Mouse (Mus musculus): ENCODE measurements around the gene Pde4dip. TPM values are rescaled to one million over a fixed set of nuclear protein-coding genes. Genes with fewer than 3 reads are reported as not detected.

Gene Pde4dip
- polyA plus RNA-seq, 1 experiment, result 58.1 TPM

DNA sequence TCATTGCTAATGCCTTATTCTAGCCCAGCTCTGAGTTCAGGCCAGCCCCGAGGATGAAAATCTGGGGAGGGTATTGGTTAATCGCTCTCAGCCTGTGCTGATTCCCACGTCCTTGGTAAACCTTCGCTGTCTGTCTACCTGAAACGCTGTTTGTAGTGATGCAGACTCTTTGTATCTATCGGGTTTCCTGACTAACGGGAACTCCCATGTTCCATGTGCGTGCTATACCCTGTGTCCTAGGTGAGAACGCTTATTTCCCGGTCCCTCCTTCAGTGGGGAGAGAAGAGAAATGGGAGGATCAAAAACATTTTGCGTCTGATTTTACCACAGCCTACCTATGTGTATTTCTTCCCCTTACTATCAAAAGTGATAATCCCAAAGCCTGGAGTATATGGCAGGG is 44.3 kb upstream of the Pde4dip start:
- no peak overlapping the region for H3K4me3 ChIP-seq (ENCODE audit: insufficient read depth, low read depth, low read length)
- 58% methylated on average over 11 of the region's 11 CpGs for WGBS
- no peak for TF ChIP-seq CTCF (conservative IDR thresholded peaks at IDR 0.05; ENCODE audit: insufficient read depth, insufficient read length, low read depth, low read length)
- TF ChIP-seq POLR2A (IDR thresholded peaks at IDR 0.05; ENCODE audit: low read depth, low read length), result no peak
- H3K27me3 ChIP-seq (replicated peaks; ENCODE audit: control insufficient read depth, insufficient read depth, low read length), result no peaks in the 10 kb centered on the region
- H3K36me3 ChIP-seq (ENCODE audit: control insufficient read depth, insufficient read depth, low read length), result no peaks in the 10 kb centered on the region
- no peak for DNase-seq
- H3K27ac ChIP-seq (ENCODE audit: insufficient read depth, low read depth, low read length), result no peak overlapping the region
- H3K4me1 ChIP-seq (ENCODE audit: control insufficient read depth, insufficient read depth, low read length), result no peaks in the 10 kb centered on the region

GRCm38 (mm10) chr3:97932131-97932530 is 43.6 kb upstream of the Pde4dip start:
- peak; percentile 33 for DNase-seq

DNA sequence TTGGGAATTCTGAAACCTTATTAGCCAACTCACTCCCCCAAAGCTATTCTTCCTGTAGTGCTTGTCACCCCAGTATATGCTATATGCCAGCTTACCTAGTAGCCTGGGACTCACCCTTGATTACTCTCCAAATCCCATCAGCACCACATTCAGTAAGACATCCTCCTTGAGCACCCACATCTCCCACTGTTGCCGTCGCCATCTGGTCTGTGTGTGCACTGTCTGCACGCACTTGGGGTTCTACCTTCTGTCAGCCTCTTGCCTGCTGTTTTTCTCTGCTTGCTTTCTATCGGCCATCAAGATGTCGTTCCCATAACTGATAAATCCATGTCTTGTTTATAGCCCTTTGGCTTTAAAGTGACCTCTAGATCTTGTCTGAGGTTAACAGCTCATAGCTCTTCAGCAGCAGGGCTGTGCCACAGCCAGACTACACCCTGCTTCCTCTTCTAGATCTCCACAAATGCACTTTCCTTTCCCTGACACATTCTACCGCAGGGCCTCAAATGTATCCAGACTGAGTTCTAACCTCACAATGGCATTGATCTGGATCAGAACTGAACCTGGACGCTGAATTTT is 42.9 kb upstream of the Pde4dip start:
- no peak for DNase-seq
- 71% methylated on average over 7 of the region's 7 CpGs for WGBS
- H3K4me1 ChIP-seq (ENCODE audit: control insufficient read depth, insufficient read depth, low read length), result no peaks in the 10 kb centered on the region
- TF ChIP-seq CTCF (conservative IDR thresholded peaks at IDR 0.05; ENCODE audit: insufficient read depth, insufficient read length, low read depth, low read length), result no peak
- TF ChIP-seq POLR2A (IDR thresholded peaks at IDR 0.05; ENCODE audit: low read depth, low read length), result no peak
- H3K27ac ChIP-seq (ENCODE audit: insufficient read depth, low read depth, low read length), result no peak overlapping the region
- H3K4me3 ChIP-seq (ENCODE audit: insufficient read depth, low read depth, low read length), result no peak overlapping the region
- no peaks in the 10 kb centered on the region for H3K36me3 ChIP-seq (ENCODE audit: control insufficient read depth, insufficient read depth, low read length)
- H3K27me3 ChIP-seq (replicated peaks; ENCODE audit: control insufficient read depth, insufficient read depth, low read length), result no peaks in the 10 kb centered on the region

More at GRCm38 (mm10) chr3:97932131-97932530, 43.6 kb upstream of the Pde4dip start:
- Histone ChIP-seq H3K4me3 (ENCODE audit: insufficient read depth, low read depth, low read length) (no peak overlapping the region), H3K27ac (ENCODE audit: insufficient read depth, low read depth, low read length) (no peak overlapping the region), H3K36me3 (ENCODE audit: control insufficient read depth, insufficient read depth, low read length) (no peaks in the 10 kb centered on the region), H3K4me1 (ENCODE audit: control insufficient read depth, insufficient read depth, low read length) (no peaks in the 10 kb centered on the region), H3K27me3 (replicated peaks; ENCODE audit: control insufficient read depth, insufficient read depth, low read length) (no peaks in the 10 kb centered on the region)
- 17% methylated on average over 10 of the region's 10 CpGs for WGBS
- TF ChIP-seq CTCF (conservative IDR thresholded peaks at IDR 0.05; ENCODE audit: insufficient read depth, insufficient read length, low read depth, low read length), result no peak
- no peak for TF ChIP-seq POLR2A (IDR thresholded peaks at IDR 0.05; ENCODE audit: low read depth, low read length)

- Histone ChIP-seq H3K27ac (ENCODE audit: insufficient read depth, low read depth, low read length) (no peak overlapping the region), H3K36me3 (ENCODE audit: control insufficient read depth, insufficient read depth, low read length) (no peaks in the 10 kb centered on the region), H3K4me3 (ENCODE audit: insufficient read depth, low read depth, low read length) (no peak overlapping the region), H3K4me1 (ENCODE audit: control insufficient read depth, insufficient read depth, low read length) (no peaks in the 10 kb centered on the region), H3K27me3 (replicated peaks; ENCODE audit: control insufficient read depth, insufficient read depth, low read length) (no peaks in the 10 kb centered on the region)
- WGBS, result 90% methylated on average over 8 of the region's 8 CpGs
- TF ChIP-seq CTCF (conservative IDR thresholded peaks at IDR 0.05; ENCODE audit: insufficient read depth, insufficient read length, low read depth, low read length) (no peak), POLR2A (IDR thresholded peaks at IDR 0.05; ENCODE audit: low read depth, low read length) (no peak)
- no peak for DNase-seq
Observed at GRCm38 (mm10) chr3:97930787-97931158, 42.3 kb upstream of the Pde4dip start.

DNA sequence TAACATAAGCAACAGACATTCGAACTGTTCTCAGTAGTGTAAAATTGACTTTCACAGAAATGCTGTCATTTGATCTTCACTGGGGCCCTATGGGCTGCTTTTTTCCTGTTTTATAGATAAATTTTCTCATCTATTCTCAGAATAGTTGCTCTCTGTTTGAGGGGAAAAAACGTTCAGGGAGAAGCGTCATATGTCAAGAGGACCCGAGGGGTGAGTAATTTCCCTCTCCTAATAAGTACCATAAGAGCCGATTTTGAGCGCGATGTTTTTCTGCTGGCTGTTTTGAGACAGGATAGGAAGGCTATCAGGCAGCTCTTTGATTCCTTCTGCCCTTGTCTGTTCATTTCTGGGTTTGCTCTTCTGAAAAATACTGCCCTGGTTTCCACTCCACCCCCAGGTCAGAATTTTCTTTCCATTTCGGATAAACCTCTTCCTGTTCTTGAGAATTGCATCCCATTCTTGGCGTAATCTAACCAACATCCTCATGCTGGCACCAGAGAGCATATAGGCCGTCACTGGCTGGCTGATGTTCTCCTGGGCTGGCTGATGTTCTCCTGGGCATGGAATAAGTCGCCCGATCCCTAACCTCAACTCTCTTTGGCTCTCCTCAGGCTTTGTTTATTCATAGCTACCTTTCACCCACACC is 41.8 kb upstream of the Pde4dip start:
- no peak overlapping the region for H3K27ac ChIP-seq (ENCODE audit: insufficient read depth, low read depth, low read length)
- WGBS, result 64% methylated on average over 12 of the region's 12 CpGs
- no peak overlapping the region for H3K4me3 ChIP-seq (ENCODE audit: insufficient read depth, low read depth, low read length)
- H3K4me1 ChIP-seq (ENCODE audit: control insufficient read depth, insufficient read depth, low read length), result no peaks in the 10 kb centered on the region
- TF ChIP-seq CTCF (conservative IDR thresholded peaks at IDR 0.05; ENCODE audit: insufficient read depth, insufficient read length, low read depth, low read length) (no peak), POLR2A (IDR thresholded peaks at IDR 0.05; ENCODE audit: low read depth, low read length) (no peak)
- H3K36me3 ChIP-seq (ENCODE audit: control insufficient read depth, insufficient read depth, low read length), result no peaks in the 10 kb centered on the region
- no peak for DNase-seq
- no peaks in the 10 kb centered on the region for H3K27me3 ChIP-seq (replicated peaks; ENCODE audit: control insufficient read depth, insufficient read depth, low read length)

- TF ChIP-seq CTCF (conservative IDR thresholded peaks at IDR 0.05; ENCODE audit: insufficient read depth, insufficient read length, low read depth, low read length), result peak; percentile 69
- TF ChIP-seq POLR2A (IDR thresholded peaks at IDR 0.05; ENCODE audit: low read depth, low read length), result no peak
- Histone ChIP-seq H3K36me3 (ENCODE audit: control insufficient read depth, insufficient read depth, low read length) (no peaks in the 10 kb centered on the region; the same call in 1 of the 2 replicates), H3K27me3 (replicated peaks; ENCODE audit: control insufficient read depth, insufficient read depth, low read length) (no peaks in the 10 kb centered on the region), H3K4me3 (ENCODE audit: insufficient read depth, low read depth, low read length) (no peak overlapping the region), H3K4me1 (ENCODE audit: control insufficient read depth, insufficient read depth, low read length) (no peaks in the 10 kb centered on the region), H3K27ac (ENCODE audit: insufficient read depth, low read depth, low read length) (no peak overlapping the region)
- 55% methylated on average over 9 of the region's 9 CpGs for WGBS
- peak; percentile 82 for DNase-seq
Observed at GRCm38 (mm10) chr3:97928968-97929858, 40.7 kb upstream of the Pde4dip start.

DNA sequence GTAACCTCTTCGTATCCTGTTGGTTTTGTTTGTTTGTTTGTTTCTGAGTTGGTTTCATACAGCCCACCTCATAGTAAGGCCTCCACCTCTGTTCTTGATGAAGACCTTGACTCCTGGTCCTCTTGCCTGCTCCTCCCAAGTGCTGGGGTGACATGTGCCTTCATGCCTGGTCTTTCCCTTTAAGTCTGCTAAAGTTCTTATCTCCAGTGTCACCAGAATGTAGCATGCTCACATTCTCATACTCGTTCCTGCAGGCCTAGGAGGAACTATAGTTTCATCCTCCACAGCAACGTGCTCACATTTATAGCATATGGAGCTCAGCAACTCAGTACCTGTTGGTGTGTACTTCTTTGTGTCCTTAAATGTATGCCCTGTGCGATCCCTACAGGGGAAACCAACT is 38.8 kb upstream of the Pde4dip start:
- TF ChIP-seq POLR2A (IDR thresholded peaks at IDR 0.05; ENCODE audit: low read depth, low read length), result no peak
- no peak for TF ChIP-seq CTCF (conservative IDR thresholded peaks at IDR 0.05; ENCODE audit: insufficient read depth, insufficient read length, low read depth, low read length)
- no peaks in the 10 kb centered on the region for H3K4me1 ChIP-seq (ENCODE audit: control insufficient read depth, insufficient read depth, low read length)
- WGBS, result 70% methylated on average over 4 of the region's 4 CpGs
- DNase-seq, result no peak
- H3K4me3 ChIP-seq (ENCODE audit: insufficient read depth, low read depth, low read length), result no peak overlapping the region
- H3K27ac ChIP-seq (ENCODE audit: insufficient read depth, low read depth, low read length), result no peak overlapping the region
- no peaks in the 10 kb centered on the region; the same call in none of the 2 replicates for H3K36me3 ChIP-seq (ENCODE audit: control insufficient read depth, insufficient read depth, low read length)
- H3K27me3 ChIP-seq (replicated peaks; ENCODE audit: control insufficient read depth, insufficient read depth, low read length), result no peaks in the 10 kb centered on the region
